Comparison of ENCODE assay signal across 15 mouse cellular contexts in the genomic region with DNA sequence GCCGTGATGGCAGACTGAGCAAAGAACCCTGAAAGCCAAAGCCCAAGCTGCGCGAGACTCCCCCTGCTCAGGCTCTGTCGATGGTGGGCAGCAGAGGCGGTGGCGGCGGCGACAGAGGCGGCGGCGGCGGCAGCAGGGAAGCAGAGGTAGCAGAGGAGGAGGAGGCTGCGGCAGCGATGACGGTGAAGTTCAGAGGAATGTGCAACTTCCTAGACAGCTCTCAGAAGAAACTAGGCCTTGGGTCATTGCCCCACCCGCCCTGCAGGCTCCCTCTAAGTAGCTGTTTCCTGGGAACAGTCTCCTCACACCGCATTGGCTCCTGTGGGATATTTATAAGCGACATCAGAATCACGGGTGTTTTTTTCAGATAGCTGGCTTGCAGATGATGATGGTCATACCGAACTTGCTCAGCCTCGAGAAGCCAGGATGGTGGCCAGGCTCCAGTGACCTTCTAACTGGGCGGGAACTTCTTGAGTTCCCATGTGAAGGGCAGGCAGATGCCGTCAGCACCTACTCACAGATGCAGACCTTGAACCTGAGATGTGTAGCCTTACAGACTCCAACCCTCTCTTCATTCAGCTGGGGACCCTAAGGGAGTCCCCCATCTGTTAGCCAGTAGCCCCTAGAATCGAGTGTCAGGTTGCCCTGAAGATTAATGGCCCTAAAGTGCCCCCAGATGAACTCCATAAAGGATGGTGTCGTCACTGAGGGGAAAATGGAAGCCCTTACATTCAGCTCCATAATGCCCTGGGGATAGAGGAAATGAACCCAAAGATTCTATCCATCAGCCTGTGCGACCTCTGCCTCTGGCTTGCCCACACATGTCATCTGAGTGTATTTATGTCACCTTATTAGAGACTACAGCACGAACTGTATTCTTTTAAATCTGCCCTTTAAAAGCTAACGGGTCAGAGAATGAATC. TPM values are rescaled to one million over a fixed set of nuclear protein-coding genes. Genes with fewer than 3 reads are reported as not detected.
A peak's percentile ranks its signal among the peaks of the same experiment; 100 is the strongest.
DNase-seq lines count a peak whose midpoint lies in the region; ATAC-seq lines count a peak whose summit lies in the region.
"Had no signal": no experiment of that assay in that cellular context is flagged by ENCODE, and none has a peak within 500 bp of the region (broad histone marks: within the 10 kb centered on the region; RNA-seq: fewer than 3 reads in every experiment).

No protein-coding gene starts in this region.

- H3K4me1 ChIP-seq in heart, embryonic 15.5 days (replicated peaks), result peaks cover 6% of the 10 kb centered on the region
- peaks cover 12% of the 10 kb centered on the region for H3K4me1 ChIP-seq in neural tube, embryonic 13.5 days (replicated peaks)
- peaks cover 5% of the 10 kb centered on the region for H3K4me1 ChIP-seq in neural tube, embryonic 15.5 days
- H3K4me1 ChIP-seq in hindbrain, embryonic 16.5 days (ENCODE audit: control insufficient read depth, insufficient read depth, low read depth, low read length), result peaks cover 2% of the 10 kb centered on the region; the same call in 1 of the 2 replicates
- peaks cover 8% of the 10 kb centered on the region for H3K4me1 ChIP-seq in forebrain, embryonic 10.5 days

- DNase-seq in heart, postnatal 4 days, result no peak
- no peak for DNase-seq in spleen, postnatal 36 days (ENCODE audit: low spot score in 2 of 2)
- DNase-seq in forebrain, embryonic 10.5 days (ENCODE audit: extremely low spot score, low spot score), result no peak
- DNase-seq: cerebellum, adult 18-20 months; gastrocnemius, adult 2 months; liver, embryonic 13.5 days had no signal

- H3K9ac ChIP-seq in heart, embryonic 15.5 days, result peak overlapping the region; percentile 25
- no peak overlapping the region for H3K9ac ChIP-seq in neural tube, embryonic 13.5 days
- no peak overlapping the region for H3K9ac ChIP-seq in neural tube, embryonic 15.5 days (replicated peaks)
- H3K9ac ChIP-seq in hindbrain, embryonic 16.5 days (ENCODE audit: low read depth, low read length), result peak overlapping the region; percentile 6; the same call in 1 of the 2 replicates
- H3K9ac ChIP-seq: liver, embryonic 13.5 days had no signal

- peak overlapping the region; percentile 45 for H3K4me2 ChIP-seq in heart, embryonic 15.5 days
- peak overlapping the region; percentile 21; the same call in 1 of the 2 replicates for H3K4me2 ChIP-seq in neural tube, embryonic 13.5 days
- no peak overlapping the region for H3K4me2 ChIP-seq in neural tube, embryonic 15.5 days
- H3K4me2 ChIP-seq in hindbrain, embryonic 16.5 days (ENCODE audit: low read length), result peak overlapping the region; percentile 20
- H3K4me2 ChIP-seq: liver, embryonic 13.5 days; midbrain, embryonic 11.5 days had no signal

- H3K9me3 ChIP-seq in heart, embryonic 15.5 days (replicated peaks), result no peaks in the 10 kb centered on the region
- no peaks in the 10 kb centered on the region for H3K9me3 ChIP-seq in neural tube, embryonic 13.5 days
- no peaks in the 10 kb centered on the region for H3K9me3 ChIP-seq in neural tube, embryonic 15.5 days (replicated peaks)
- no peaks in the 10 kb centered on the region for H3K9me3 ChIP-seq in hindbrain, embryonic 16.5 days (ENCODE audit: control insufficient read depth, low read length)
- no peaks in the 10 kb centered on the region for H3K9me3 ChIP-seq in forebrain, embryonic 10.5 days
- H3K9me3 ChIP-seq: liver, embryonic 13.5 days had no signal

- WGBS in heart, embryonic 15.5 days, result 52% methylated on average over 28 of the region's 28 CpGs
- 61% methylated on average over 28 of the region's 28 CpGs for WGBS in neural tube, embryonic 13.5 days
- 54% methylated on average over 28 of the region's 28 CpGs for WGBS in neural tube, embryonic 15.5 days
- 66% methylated on average over 28 of the region's 28 CpGs for WGBS in hindbrain, embryonic 16.5 days
- WGBS in forebrain, embryonic 10.5 days, result 68% methylated on average over 28 of the region's 28 CpGs

- no peak overlapping the region for H3K4me3 ChIP-seq in heart, embryonic 15.5 days
- H3K4me3 ChIP-seq in neural tube, embryonic 13.5 days, result no peak overlapping the region
- no peak overlapping the region for H3K4me3 ChIP-seq in neural tube, embryonic 15.5 days (replicated peaks)
- H3K4me3 ChIP-seq in hindbrain, embryonic 16.5 days (ENCODE audit: low read length), result no peak overlapping the region
- H3K4me3 ChIP-seq in forebrain, embryonic 10.5 days, result no peak overlapping the region
- H3K4me3 ChIP-seq: gastrocnemius, adult 2 months; liver, embryonic 13.5 days had no signal

- H3K36me3 ChIP-seq in heart, embryonic 15.5 days, result no peaks in the 10 kb centered on the region
- H3K36me3 ChIP-seq in neural tube, embryonic 13.5 days, result peaks cover 6% of the 10 kb centered on the region
- H3K36me3 ChIP-seq in neural tube, embryonic 15.5 days, result peaks cover 3% of the 10 kb centered on the region
- 0 out of 2 replicates have a peak, but pooled peaks cover 2% of the 10 kb centered on the region for H3K36me3 ChIP-seq in hindbrain, embryonic 16.5 days (ENCODE audit: control insufficient read depth, insufficient read depth, low read length)
- H3K36me3 ChIP-seq in forebrain, embryonic 10.5 days (replicated peaks), result peaks cover 5% of the 10 kb centered on the region

- H3K27ac ChIP-seq in heart, embryonic 15.5 days, result no peak overlapping the region
- no peak overlapping the region for H3K27ac ChIP-seq in neural tube, embryonic 13.5 days (replicated peaks)
- H3K27ac ChIP-seq in neural tube, embryonic 15.5 days (replicated peaks), result no peak overlapping the region
- no peak overlapping the region for H3K27ac ChIP-seq in hindbrain, embryonic 16.5 days (ENCODE audit: low read depth, low read length)
- no peak overlapping the region for H3K27ac ChIP-seq in forebrain, embryonic 10.5 days
- H3K27ac ChIP-seq: gastrocnemius, adult 2 months; liver, embryonic 13.5 days had no signal

- ATAC-seq in heart, embryonic 15.5 days (replicated peaks; ENCODE audit: insufficient number of reproducible peaks, insufficient read depth, low FRiP score, low read depth), result no peak
- ATAC-seq in neural tube, embryonic 13.5 days (ENCODE audit: low read depth), result no peak
- no peak for ATAC-seq in neural tube, embryonic 15.5 days (ENCODE audit: low FRiP score)
- ATAC-seq in hindbrain, embryonic 16.5 days, result no peak
- ATAC-seq in erythroid progenitor cell, adult 5-6 weeks (replicated peaks; ENCODE audit: low FRiP score, poor library complexity, severe bottlenecking), result no peak
- ATAC-seq: inflammation-experienced regulatory T-cells, adult 6 months had no signal

- H3K27me3 ChIP-seq in heart, embryonic 15.5 days, result 0 out of 2 replicates have a peak, but pooled peaks cover 5% of the 10 kb centered on the region
- no peaks in the 10 kb centered on the region for H3K27me3 ChIP-seq in neural tube, embryonic 13.5 days
- 0 out of 2 replicates have a peak, but pooled peaks cover 2% of the 10 kb centered on the region for H3K27me3 ChIP-seq in neural tube, embryonic 15.5 days (replicated peaks)
- no peaks in the 10 kb centered on the region for H3K27me3 ChIP-seq in hindbrain, embryonic 16.5 days (replicated peaks; ENCODE audit: control insufficient read depth, insufficient read depth, low read length)
- no peaks in the 10 kb centered on the region; the same call in 1 of the 2 replicates for H3K27me3 ChIP-seq in forebrain, embryonic 10.5 days (ENCODE audit: poor library complexity, severe bottlenecking)

RNA-seq across cellular contexts. Expression of a gene that starts 12.9 kb away (rescaled TPM):
- 88.4 and 109 TPM in 2 replicates for polyA plus RNA-seq in heart, embryonic 15.5 days (2015; fragmentation: Nextera tagmentation; extraction: Ambion mirVana)
- total RNA-seq in heart, postnatal 4 days (2021), result 10 to 100 TPM; 48.7 to 50.8 TPM
- polyA plus RNA-seq in neural tube, embryonic 13.5 days (2015; fragmentation: Nextera tagmentation; extraction: Ambion mirVana), result 139 and 143 TPM in 2 replicates
- polyA plus RNA-seq in neural tube, embryonic 15.5 days (2015; fragmentation: Nextera tagmentation; extraction: Ambion mirVana), result 132 and 140 TPM in 2 replicates
- 125 and 134 TPM in 2 replicates for polyA plus RNA-seq in hindbrain, embryonic 16.5 days (2015; fragmentation: Nextera tagmentation; extraction: Ambion mirVana)
- total RNA-seq in erythroid progenitor cell, adult 5-6 weeks (2015; ENCODE audit: low replicate concordance), result 54.5 and 62.7 TPM in 2 replicates
- 24.2 and 58.1 TPM in 2 replicates for total RNA-seq in erythroid progenitor cell, adult 5-6 weeks (2017; ENCODE audit: low replicate concordance)
- polyA plus RNA-seq in forebrain, embryonic 10.5 days (2016; fragmentation: Nextera tagmentation; extraction: Ambion mirVana), result 157 and 159 TPM in 2 replicates

RNA-seq across cellular contexts. Expression of a gene that starts 26.8 kb away (rescaled TPM):
- not detected in 2 replicates for polyA plus RNA-seq in heart, embryonic 15.5 days (2015; fragmentation: Nextera tagmentation; extraction: Ambion mirVana)
- not detected for total RNA-seq in heart, postnatal 4 days (2021)
- not detected in 2 replicates for polyA plus RNA-seq in neural tube, embryonic 13.5 days (2015; fragmentation: Nextera tagmentation; extraction: Ambion mirVana)
- polyA plus RNA-seq in neural tube, embryonic 15.5 days (2015; fragmentation: Nextera tagmentation; extraction: Ambion mirVana), result not detected in 2 replicates
- not detected in 2 replicates for polyA plus RNA-seq in hindbrain, embryonic 16.5 days (2015; fragmentation: Nextera tagmentation; extraction: Ambion mirVana)
- not detected in 2 replicates for total RNA-seq in erythroid progenitor cell, adult 5-6 weeks (2015; ENCODE audit: low replicate concordance)
- not detected in 2 replicates for total RNA-seq in erythroid progenitor cell, adult 5-6 weeks (2017; ENCODE audit: low replicate concordance)
- polyA plus RNA-seq in forebrain, embryonic 10.5 days (2016; fragmentation: Nextera tagmentation; extraction: Ambion mirVana), result not detected in 2 replicates
- total RNA-seq: adrenal gland, postnatal 4 days; gastrocnemius, adult 2 months; layer of hippocampus, postnatal 25 days had no signal
- polyA plus RNA-seq: inflammation-experienced regulatory T-cells, adult 6 months; liver, embryonic 13.5 days; midbrain, embryonic 11.5 days had no signal

Comparison
In these comparisons a context has a peak if more than half of its experiments do, and no peak if none do; other contexts are left out.
1. H3K9ac ChIP-seq: peak in heart, embryonic 15.5 days (single experiment) and hindbrain, embryonic 16.5 days (single experiment); none in neural tube, embryonic 13.5 days (single experiment) and neural tube, embryonic 15.5 days (single experiment).